Mouse (Mus musculus): ENCODE measurements around the gene Nfia. TPM values are rescaled to one million over a fixed set of nuclear protein-coding genes. Genes with fewer than 3 reads are reported as not detected.

The Nfia gene
- polyA plus RNA-seq, 1 experiment = 0.02 TPM

- no peaks in the 10 kb centered on the region; the same call in 1 of the 2 replicates for H3K4me1 ChIP-seq
- peaks cover 2% of the 10 kb centered on the region for H3K27me3 ChIP-seq (replicated peaks)
- TF ChIP-seq FLI1 (IDR thresholded peaks at IDR 0.05; ENCODE audit: low read length) (no peak), GATA1 (IDR thresholded peaks at IDR 0.05; ENCODE audit: borderline replicate concordance, low read length) (no peak)
- no peaks in the 10 kb centered on the region for H3K9me3 ChIP-seq
- no peaks in the 10 kb centered on the region for H3K36me3 ChIP-seq (replicated peaks; ENCODE audit: low read length)
- H3K4me3 ChIP-seq (replicated peaks) = no peak overlapping the region
These were observed 37.2 kb downstream of the Nfia start for GRCm38 (mm10) chr4:97809582-97810295.

- TF ChIP-seq FLI1 (IDR thresholded peaks at IDR 0.05; ENCODE audit: low read length) = no peak
- Histone ChIP-seq H3K4me3 (replicated peaks) (no peak overlapping the region), H3K36me3 (replicated peaks; ENCODE audit: low read length) (no peaks in the 10 kb centered on the region), H3K4me1 (peaks cover 5% of the 10 kb centered on the region; the same call in 1 of the 2 replicates), H3K9me3 (no peaks in the 10 kb centered on the region), H3K27me3 (replicated peaks) (peaks cover 2% of the 10 kb centered on the region)
These were observed 37.9 kb downstream of the Nfia start for GRCm38 (mm10) chr4:97810348-97810939.

- Histone ChIP-seq H3K4me1 (peaks cover 5% of the 10 kb centered on the region; the same call in 1 of the 2 replicates), H3K4me3 (replicated peaks) (no peak overlapping the region), H3K27me3 (replicated peaks) (no peaks in the 10 kb centered on the region), H3K36me3 (replicated peaks; ENCODE audit: low read length) (no peaks in the 10 kb centered on the region), H3K9me3 (no peaks in the 10 kb centered on the region)
- TF ChIP-seq FLI1 (IDR thresholded peaks at IDR 0.05; ENCODE audit: low read length) = no peak
These were observed 40.5 kb downstream of the Nfia start for GRCm38 (mm10) chr4:97813035-97813434.

GRCm38 (mm10) chr4:97813996-97814395, 41.5 kb downstream of the Nfia start:
- H3K27me3 ChIP-seq (replicated peaks) = peaks cover under 1% of the 10 kb centered on the region
- H3K9me3 ChIP-seq = no peaks in the 10 kb centered on the region
- TF ChIP-seq GATA1 (IDR thresholded peaks at IDR 0.05; ENCODE audit: borderline replicate concordance, low read length) (no peak), FLI1 (IDR thresholded peaks at IDR 0.05; ENCODE audit: low read length) (no peak)
- peaks cover 5% of the 10 kb centered on the region; the same call in 1 of the 2 replicates for H3K4me1 ChIP-seq
- H3K36me3 ChIP-seq (replicated peaks; ENCODE audit: low read length) = no peaks in the 10 kb centered on the region
- no peak overlapping the region for H3K4me3 ChIP-seq (replicated peaks)

- H3K4me1 ChIP-seq = peaks cover 5% of the 10 kb centered on the region; the same call in 1 of the 2 replicates
- H3K4me3 ChIP-seq (replicated peaks) = no peak overlapping the region
- TF ChIP-seq GATA1 (IDR thresholded peaks at IDR 0.05; ENCODE audit: borderline replicate concordance, low read length) (no peak), FLI1 (IDR thresholded peaks at IDR 0.05; ENCODE audit: low read length) (no peak)
- peaks cover 2% of the 10 kb centered on the region for H3K27me3 ChIP-seq (replicated peaks)
- H3K9me3 ChIP-seq = no peaks in the 10 kb centered on the region
- H3K36me3 ChIP-seq (replicated peaks; ENCODE audit: low read length) = no peaks in the 10 kb centered on the region
These were observed 42.0 kb downstream of the Nfia start for GRCm38 (mm10) chr4:97814515-97814914.

GRCm38 (mm10) chr4:97816001-97816400, 43.5 kb downstream of the Nfia start:
- Histone ChIP-seq H3K36me3 (replicated peaks; ENCODE audit: low read length) (no peaks in the 10 kb centered on the region), H3K9me3 (no peaks in the 10 kb centered on the region), H3K27me3 (replicated peaks) (peaks cover 2% of the 10 kb centered on the region), H3K4me3 (replicated peaks) (no peak overlapping the region), H3K4me1 (peaks cover 5% of the 10 kb centered on the region; the same call in 1 of the 2 replicates)
- TF ChIP-seq GATA1 (IDR thresholded peaks at IDR 0.05; ENCODE audit: borderline replicate concordance, low read length) (no peak), FLI1 (IDR thresholded peaks at IDR 0.05; ENCODE audit: low read length) (no peak)

- H3K9me3 ChIP-seq = no peaks in the 10 kb centered on the region
- no peak for TF ChIP-seq GATA1 (IDR thresholded peaks at IDR 0.05; ENCODE audit: borderline replicate concordance, low read length)
- no peak for TF ChIP-seq FLI1 (IDR thresholded peaks at IDR 0.05; ENCODE audit: low read length)
- H3K36me3 ChIP-seq (replicated peaks; ENCODE audit: low read length) = no peaks in the 10 kb centered on the region
- no peak overlapping the region for H3K4me3 ChIP-seq (replicated peaks)
- peaks cover 2% of the 10 kb centered on the region for H3K27me3 ChIP-seq (replicated peaks)
- peaks cover 5% of the 10 kb centered on the region; the same call in 1 of the 2 replicates for H3K4me1 ChIP-seq
These were observed 44.2 kb downstream of the Nfia start for GRCm38 (mm10) chr4:97816753-97817152.

- no peak for TF ChIP-seq GATA1 (IDR thresholded peaks at IDR 0.05; ENCODE audit: borderline replicate concordance, low read length)
- no peak for TF ChIP-seq FLI1 (IDR thresholded peaks at IDR 0.05; ENCODE audit: low read length)
- no peak overlapping the region for H3K4me3 ChIP-seq (replicated peaks)
- no peaks in the 10 kb centered on the region for H3K36me3 ChIP-seq (replicated peaks; ENCODE audit: low read length)
- no peaks in the 10 kb centered on the region for H3K9me3 ChIP-seq
- peaks cover 5% of the 10 kb centered on the region; the same call in 1 of the 2 replicates for H3K4me1 ChIP-seq
- H3K27me3 ChIP-seq (replicated peaks) = peaks cover 2% of the 10 kb centered on the region
These were observed 45.2 kb downstream of the Nfia start for GRCm38 (mm10) chr4:97817741-97818140.

GRCm38 (mm10) chr4:97818498-97818897, 46.0 kb downstream of the Nfia start:
- Histone ChIP-seq H3K4me3 (replicated peaks) (no peak overlapping the region), H3K9me3 (no peaks in the 10 kb centered on the region), H3K27me3 (replicated peaks) (peaks cover 2% of the 10 kb centered on the region), H3K4me1 (peaks cover 5% of the 10 kb centered on the region; the same call in 1 of the 2 replicates), H3K36me3 (replicated peaks; ENCODE audit: low read length) (no peaks in the 10 kb centered on the region)
- TF ChIP-seq GATA1 (IDR thresholded peaks at IDR 0.05; ENCODE audit: borderline replicate concordance, low read length) = no peak
- TF ChIP-seq FLI1 (IDR thresholded peaks at IDR 0.05; ENCODE audit: low read length) = no peak

DNA sequence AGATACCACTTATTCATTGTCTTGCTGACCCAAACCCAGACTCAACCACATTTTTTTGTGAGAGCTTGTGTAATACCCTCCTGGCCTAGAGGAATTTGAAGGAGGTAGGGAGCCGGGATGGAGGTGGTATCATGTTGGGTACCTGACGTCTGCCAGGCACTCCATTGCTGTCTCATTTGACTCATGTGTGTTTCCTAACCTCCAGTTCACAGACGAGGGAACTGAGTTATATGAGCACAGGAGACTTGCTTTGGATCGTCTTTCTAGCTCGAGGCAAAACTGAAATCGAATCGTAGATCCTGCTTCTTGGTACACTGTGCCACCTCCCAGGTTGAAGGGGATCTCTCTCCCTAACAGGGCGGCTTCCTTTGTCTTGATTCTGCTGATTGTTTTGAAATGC, 46.6 kb downstream of the Nfia start:
- peaks cover 2% of the 10 kb centered on the region for H3K27me3 ChIP-seq (replicated peaks)
- H3K9me3 ChIP-seq = no peaks in the 10 kb centered on the region
- H3K4me3 ChIP-seq (replicated peaks) = no peak overlapping the region
- TF ChIP-seq FLI1 (IDR thresholded peaks at IDR 0.05; ENCODE audit: low read length) (no peak), GATA1 (IDR thresholded peaks at IDR 0.05; ENCODE audit: borderline replicate concordance, low read length) (no peak)
- H3K4me1 ChIP-seq = peaks cover 5% of the 10 kb centered on the region; the same call in 1 of the 2 replicates
- H3K36me3 ChIP-seq (replicated peaks; ENCODE audit: low read length) = no peaks in the 10 kb centered on the region
